Mouse (Mus musculus) hematopoietic stem cell, adult 5-6 weeks (primary cell): ENCODE data around the gene Serf2. TPM values are rescaled to one million over a fixed set of nuclear protein-coding genes. Genes with fewer than 3 reads are reported as not detected.
"Not testable (repeated sequence)": the region's sequence is repeated elsewhere in the genome, so short reads cannot be mapped to it uniquely, and the experiment has no call there.

Source experiments
- ATAC-seq, 2 experiments: fragments of 125-278 bp in 1 of 2; replicated peaks in 1 of 2; 2 replicates each; pipeline ENCODE4 v1.8.0; 2016 to 2017; ENCODE audit warnings: inconsistent platforms in 2 of 2, mild to moderate bottlenecking in 2 of 2, moderate number of reproducible peaks in 2 of 2, low read depth in 1 of 2, moderate TSS enrichment in 1 of 2; ENCODE audit not compliant: low FRiP score in 2 of 2, poor library complexity in 2 of 2, severe bottlenecking in 2 of 2, insufficient read depth in 1 of 2, low TSS enrichment in 1 of 2
- total RNA-seq: library from RNA; stranded (forward); fragments of 172-1452, 232-1000 nt; gene quantifications from 2 replicates; pipeline ENCODE4 v1.2.3, GENCODE M21; 2017

Serf2 gene
- total RNA-seq, 1 experiment from 2014 or later = 244 TPM

DNA sequence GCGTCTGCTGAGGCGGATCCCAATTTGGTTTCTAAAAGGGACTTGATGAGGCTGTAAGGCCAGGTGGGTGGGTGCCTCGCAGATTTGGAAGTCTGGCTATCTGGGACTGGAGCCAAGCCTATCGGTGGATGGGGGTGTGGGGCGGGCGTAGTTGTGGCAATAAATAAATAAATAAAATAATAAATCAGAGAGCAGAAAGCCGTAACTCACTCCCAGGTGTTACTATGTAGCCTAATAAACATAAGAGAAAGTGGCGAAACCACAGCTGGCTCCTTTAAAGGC lies 6.0 kb upstream of the Serf2 start:
- ATAC-seq = no peak

DNA sequence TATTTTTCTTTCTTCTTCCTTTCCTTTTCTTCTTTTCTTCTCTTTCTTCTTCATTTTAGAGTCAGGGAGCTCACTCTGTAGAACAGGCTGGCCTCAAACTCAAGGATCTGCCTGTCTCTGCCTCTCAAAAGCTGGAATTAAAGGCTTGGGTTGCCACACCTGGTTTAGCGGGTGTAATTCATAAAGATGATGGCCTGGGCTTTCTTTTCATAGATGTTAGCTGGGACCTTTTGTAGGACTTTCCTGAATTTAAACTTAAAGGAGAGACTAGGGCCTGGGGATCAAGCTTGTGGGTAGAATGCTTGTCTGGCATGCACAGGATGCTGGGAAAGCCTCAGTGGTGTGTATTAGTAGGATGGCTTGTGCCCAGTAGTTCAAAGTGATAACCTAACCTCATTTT lies 4.8 kb upstream of the Serf2 start, which contains the start of gene Ell3:
TSS of gene Ell3 (minus strand) at position 101 of the 400 bp plus-strand sequence.
- ATAC-seq = no peak

DNA sequence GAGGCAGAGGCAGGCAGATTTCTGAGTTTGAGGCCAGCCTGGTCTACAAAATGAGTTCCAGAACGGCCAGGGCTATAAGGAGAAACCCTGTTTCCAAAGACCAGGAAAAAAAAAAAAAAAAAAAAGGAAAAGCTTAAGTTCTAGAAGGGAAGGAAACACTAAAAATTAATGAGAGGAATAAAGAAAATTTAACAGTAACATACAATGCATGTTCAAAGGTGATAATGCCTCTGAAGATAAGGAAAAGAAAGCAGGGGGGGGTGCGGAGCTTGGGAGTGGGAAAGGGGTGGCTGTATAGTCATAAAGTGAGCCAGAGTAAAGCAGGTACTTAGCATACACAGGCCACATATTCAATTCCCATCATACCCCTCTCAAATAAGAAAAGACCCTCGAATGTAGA lies 3.9 kb upstream of the Serf2 start:
- no peak for ATAC-seq

DNA sequence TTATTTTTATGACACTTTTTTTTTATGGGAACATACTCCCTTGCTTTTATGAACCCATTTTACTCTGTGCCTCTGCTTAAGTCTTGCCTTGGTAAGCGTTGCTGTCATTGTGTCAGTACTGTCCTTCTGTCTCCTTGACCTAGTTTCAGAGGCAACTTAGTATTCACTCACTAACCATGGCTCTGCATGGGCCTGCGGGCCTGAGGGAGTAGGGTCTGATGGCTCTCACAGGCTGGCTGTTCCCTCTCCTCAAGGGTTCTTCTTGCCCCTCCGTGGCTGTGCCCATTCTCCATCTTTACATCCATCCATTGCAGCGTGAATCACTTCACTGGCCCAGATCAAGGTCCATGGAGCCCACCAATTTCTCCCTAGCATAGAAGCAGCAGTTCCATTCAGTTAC lies 2.5 kb upstream of the Serf2 start:
- ATAC-seq = no peak

DNA sequence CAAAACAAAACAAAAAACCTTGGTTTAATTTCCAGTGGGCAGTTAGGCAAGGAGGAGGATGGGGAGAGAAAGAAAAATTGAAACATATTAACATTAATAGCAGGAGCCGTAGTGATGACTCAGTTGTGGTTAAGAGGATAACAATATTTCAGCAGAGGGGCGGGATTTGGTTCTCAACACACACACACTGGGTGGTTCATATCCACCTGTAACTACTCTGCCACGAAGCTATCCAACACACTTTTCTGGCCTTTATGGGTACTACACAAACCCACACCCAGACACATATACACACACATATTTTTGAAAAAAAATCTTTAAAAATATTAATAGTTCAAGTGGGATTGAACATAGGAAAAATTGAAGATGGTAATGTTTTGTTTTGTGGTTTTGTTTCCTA lies 2.0 kb upstream of the Serf2 start:
- ATAC-seq = no peak

DNA sequence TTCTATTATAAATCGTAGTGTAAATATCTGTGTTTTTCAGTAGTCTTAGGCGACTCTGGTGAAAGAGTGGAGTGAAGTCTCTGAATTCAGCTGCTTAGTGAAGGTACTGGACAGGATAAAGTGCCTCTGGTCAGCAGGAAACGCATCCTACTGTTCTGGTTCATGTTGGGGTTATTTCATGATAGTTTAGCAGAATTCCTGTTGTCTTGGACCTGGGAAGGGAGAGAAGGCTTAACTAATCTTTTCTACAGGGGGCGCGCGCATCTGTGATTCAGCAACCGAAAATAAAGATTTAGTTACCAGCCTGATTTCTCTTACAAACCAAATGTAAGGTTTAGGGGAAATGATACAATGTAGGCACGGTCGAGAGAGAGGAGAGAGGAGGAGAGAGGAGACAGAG lies 859 bp upstream of the Serf2 start:
- no peak for ATAC-seq

DNA sequence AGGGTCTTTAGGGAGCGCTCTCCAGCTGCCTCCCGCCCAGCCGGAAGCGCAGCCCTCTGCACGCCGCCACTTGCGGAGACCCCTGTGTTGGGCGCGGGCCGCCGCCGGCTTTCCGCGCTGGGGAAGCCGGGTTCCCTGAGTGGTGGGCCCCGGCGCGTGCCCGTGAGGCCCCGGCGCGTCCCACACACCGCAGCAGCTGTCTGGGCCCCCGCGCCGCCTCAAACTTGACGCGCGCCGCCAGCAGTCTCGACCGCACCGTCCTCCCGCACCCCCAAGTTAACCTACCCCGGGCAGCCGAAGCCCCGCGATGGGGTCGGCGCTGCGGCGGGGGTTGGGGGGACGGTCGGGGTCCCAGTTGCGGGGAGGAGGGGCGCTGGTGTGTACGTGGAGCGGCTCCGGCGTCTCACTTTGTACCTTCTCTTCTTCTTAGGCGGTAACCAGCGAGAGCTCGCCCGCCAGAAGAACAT lies 583 bp downstream of the Serf2 start:
- ATAC-seq = no peak

DNA sequence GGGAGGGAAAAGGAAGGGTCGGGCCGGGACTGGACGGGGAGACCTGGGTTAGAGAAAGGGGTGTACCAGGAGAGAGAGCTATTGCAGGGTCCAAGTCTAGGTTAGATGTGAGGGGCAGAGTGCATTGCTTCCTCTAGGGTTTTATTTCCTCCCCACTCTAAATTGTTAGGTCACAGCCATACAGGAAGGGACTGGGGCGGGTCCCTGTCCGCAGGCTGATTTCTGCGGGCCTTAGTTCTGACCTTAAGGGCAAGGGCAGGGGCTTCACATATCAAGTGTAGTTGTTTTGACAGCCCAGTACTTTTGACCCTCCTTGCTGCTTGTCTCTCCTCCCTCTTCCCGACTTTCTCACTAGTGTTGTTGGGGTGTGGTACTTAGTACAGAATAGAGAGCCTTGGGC lies 1.1 kb downstream of the Serf2 start:
- no peak; a peak in 1 of 4 replicates for ATAC-seq

DNA sequence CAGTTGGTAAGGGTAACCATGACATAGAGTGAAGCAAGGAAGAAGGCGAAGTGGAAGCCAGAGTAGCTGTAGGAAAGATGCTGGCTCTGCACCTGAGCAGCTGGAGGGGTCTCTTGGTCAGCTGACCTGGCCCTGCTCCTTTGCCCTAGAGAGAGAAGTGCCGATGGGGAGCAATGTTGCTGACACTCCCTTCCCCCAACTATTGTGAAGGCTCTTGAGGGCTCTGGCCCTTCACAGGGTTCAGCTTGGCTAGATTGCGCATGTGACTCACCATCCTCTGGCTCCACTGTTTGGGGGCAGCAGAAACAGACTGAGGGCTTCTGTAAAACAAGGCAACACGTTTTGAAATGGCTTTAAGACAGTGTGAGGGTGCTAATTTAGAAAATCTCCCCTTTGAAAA lies 3.4 kb downstream of the Serf2 start:
- no peak for ATAC-seq

DNA sequence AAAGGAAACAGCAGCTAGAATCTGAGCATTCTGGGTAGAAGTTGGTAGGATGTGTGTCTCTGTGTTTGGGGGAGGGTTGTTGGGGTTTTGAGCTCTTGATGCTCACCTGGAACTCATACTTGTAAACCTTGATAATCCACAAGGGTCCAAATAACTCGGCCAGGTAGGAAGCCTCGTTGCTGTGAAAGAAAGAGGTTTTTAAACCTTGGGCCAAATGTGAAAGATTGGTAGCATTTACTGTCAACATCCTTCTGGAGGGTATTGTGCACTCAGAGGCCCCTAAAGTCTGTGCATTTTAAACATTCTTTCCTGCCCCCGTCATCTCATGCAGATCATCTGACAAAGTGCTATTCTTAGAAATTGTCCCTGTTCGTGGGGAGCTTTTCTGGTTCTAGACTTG lies 4.0 kb downstream of the Serf2 start, which contains the start of gene Hypk:
TSS of gene Hypk (plus strand) at position 301 of the 400 bp plus-strand sequence.
- ATAC-seq = no peak

DNA sequence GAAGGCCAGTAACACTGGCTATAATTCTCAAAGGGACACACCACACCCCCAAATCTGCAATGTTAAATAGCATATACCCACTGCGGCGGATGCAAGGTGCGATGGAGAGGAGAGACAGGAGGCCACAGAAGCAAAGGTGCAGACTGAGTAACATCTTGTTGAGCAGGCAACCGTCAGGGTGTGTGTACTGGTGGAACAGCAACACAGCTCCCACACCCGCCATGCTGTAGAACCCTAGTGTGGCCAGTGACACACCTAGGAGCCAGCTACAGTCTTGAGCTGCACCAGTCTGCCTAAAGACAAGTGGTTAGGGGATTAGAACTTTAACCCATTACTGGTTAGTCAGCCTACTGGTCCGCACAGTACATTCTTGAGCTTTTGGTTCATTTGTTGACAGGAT lies 4.9 kb downstream of the Serf2 start:
- no peak for ATAC-seq

DNA sequence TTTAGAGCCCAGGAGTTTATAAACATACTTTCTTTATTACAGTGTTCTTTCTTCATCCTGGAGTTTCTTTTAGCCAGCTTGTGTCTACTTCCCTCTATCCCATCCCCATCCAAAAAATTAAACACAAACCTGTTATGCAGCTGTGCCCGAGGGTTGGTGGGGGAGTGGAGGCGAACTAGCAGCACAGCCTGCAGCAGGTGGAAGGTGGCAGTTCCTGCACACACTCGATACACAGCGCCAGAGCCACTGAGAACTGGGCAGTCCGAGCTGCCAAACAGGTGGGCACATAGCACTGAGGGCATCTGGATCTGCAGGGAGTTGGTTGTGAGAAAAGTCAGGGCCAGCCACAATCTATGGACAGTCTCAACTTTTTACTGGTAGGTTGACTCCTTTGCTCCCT lies 6.5 kb downstream of the Serf2 start:
- ATAC-seq = no peak

DNA sequence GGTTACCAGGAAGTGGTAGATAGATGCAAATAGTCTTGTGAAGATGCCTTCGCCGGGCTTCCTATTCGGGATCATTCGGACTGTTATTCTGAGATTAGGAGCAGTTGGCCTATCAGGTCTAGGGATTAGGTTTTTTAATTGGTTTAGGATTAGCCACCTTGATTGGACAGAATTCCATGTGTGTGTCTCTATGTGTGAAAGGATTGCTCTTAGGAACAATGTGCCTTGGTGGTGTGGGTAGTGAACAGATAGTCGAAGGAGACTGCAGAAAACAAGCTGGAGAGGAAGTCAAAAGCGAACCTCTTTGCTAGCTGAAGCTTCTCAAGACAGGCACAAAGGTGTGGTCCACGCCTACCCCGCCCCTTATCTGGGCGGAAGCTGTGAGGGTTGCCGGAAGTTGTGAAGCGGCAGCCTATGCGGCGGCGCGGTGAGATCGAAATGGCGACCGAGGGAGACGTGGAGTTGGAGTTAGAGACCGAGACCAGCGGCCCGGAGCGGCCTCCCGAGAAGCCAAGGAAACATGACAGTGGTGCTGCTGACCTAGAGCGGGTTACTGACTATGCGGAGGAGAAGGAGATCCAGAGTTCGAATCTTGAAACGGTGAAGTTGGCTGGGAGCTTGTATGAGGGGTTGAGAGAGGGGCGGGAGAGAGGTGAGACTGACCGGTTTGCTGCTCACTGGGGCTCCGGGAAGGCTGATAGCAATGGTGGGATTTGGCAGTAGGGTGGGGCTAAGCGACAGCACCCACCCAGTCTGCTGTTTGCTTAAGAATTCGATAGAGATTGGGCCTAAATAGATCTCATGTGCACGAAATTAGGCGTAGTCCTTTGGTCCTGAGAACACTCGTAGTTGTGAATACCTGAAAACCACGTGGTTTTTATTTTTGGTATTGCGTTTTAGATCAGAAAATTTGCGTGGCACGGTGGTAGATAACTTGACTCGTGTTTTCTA lies 8.0 kb downstream of the Serf2 start, which contains the start of gene Serinc4:
TSS of gene Serinc4 (minus strand) at position 90 of the 951 bp plus-strand sequence.
- ATAC-seq = peak; percentile 97 to 98

DNA sequence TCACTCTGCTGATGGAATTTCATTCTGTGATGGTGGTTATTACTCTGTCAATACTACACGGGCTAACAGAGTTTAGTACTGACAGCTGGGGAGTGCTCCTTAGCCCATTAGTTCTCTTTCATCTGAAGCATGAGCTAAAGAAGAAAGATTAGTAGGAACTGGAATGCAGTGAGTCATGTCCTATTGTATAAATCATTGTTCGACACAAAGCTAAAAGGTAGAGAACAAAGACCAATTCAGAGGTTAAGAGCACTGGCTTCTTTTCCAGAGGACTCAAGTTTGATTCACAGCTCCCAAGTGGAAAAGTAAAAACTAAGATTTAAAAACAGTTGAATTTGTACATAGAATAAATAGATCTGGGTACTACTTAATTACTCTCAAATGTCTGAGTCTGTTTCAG lies 11.1 kb downstream of the Serf2 start:
- no peak for ATAC-seq

DNA sequence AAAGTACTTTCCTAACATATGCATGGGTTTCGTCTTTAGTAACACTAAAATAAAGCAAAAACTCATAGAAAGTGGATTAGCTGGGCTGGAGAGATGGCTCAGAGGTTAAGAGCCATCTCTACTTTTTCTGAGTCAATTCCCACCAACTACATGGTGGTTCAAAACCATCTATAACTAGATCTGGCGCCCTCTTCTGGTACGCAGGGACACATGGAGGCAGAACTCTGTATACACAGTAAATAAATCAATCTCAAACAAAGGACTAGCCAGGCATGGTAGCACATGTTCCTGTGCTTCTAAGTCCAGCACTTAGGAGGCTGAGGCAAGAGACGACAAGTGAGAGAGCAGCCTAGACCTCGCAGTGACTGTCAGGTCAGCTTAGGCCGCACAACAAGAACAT lies 20.0 kb downstream of the Serf2 start:
- ATAC-seq = 0 out of 4 replicates have a peak, but pooled peaks of 1 of the 2 experiments have one; percentile 30

DNA sequence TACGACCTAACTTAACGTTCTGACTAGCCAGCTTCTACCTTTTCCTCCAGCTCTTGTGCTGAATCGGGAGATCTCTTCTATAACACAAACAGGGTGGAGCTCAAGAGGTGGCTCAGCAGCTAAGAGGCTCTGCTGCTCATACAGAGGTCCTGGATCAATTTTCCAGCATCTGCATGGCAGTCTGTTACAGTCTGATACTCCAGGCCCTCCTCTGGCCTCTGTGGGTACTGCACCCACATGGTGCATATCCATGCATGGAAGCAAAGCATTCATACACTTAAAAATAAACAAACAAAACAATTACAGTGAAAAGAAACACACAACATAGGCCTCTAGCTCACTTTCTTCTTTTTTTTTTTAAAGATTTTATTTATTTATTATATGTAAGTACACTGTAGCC lies 23.8 kb downstream of the Serf2 start:
- not testable (repeated sequence) for ATAC-seq

DNA sequence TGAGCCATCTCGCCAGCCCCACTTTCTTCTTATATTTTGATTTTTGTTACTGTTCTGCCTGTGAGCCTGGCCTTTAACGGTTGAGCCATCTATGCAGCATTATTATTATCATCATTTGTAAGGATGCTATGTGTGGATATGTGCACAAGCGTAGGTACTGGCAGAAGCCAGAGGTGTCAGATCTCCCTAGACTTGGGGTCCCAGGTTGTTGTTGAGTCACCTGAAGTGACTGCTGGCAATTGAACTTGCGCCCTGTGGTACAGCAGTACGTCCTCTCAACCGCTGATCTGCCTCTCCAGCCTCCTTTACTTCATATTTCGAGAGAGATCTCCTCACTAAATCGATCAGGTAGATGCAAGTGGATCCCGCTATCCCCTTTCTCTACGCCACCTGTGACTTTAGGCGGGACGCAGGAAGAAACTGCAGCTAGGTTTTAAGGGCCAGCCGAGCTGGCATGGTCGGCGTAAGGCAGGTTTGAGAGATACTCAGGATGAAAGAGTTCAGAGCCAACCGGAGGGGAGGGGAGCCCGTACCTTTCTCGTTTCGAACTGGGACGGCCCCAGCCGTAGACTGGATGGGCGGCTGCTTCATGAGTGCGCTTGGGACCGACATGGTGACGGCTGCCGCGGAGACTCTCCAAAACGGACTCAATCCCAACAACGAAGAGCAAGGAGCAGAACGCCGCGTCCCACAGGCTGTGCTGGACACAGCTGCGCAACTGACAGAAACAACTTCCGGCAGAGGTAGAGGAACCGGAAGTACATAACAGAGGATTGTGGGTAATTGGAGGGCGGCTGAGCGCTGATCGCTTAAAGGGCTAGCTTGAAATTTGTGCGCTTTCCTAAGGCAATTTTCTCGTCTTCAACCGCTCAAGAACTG lies 24.5 kb downstream of the Serf2 start, which contains the start of gene Mfap1b:
TSS of gene Mfap1b (minus strand) at position 767 of the 879 bp plus-strand sequence.
- ATAC-seq = peak; percentile 96 to 98

DNA sequence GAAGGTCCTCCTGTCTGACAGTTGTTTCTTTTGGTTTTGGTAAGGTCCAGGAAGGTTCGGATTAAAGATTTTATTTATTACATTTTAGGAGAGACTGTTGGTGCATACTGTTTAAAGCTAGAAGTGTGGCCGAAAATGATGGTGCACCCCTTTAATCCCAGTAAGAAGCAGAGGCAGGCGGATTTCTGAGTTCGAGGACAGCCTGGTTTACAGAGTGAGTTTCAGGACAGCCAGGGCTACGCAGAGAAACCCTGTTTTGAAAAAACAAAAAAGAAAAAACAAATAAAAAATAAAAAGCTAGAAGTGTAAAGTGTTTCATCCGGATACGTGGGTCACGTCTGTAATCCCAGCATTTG lies 25.2 kb downstream of the Serf2 start:
- peak in 1 of 2 experiments; percentile 13; a peak in 1 of 4 replicates for ATAC-seq
